Mouse (Mus musculus): ENCODE results near the gene Gtf2h4.

Gene Gtf2h4

GRCm38 (mm10) chr17:35697429-35697758 is 23.9 kb upstream of the Gtf2h4 start:
- DNase-seq (ENCODE audit: low spot score in 2 of 2) = no peak

GRCm38 (mm10) chr17:35696691-35697090 is 23.2 kb upstream of the Gtf2h4 start:
- DNase-seq (ENCODE audit: low spot score in 2 of 2) = no peak

GRCm38 (mm10) chr17:35695289-35695688 is 21.8 kb upstream of the Gtf2h4 start:
- DNase-seq (ENCODE audit: low spot score in 2 of 2) = peak in 1 of 2 experiments; percentile 20

- DNase-seq (ENCODE audit: low spot score in 2 of 2) = no peak
Measured at GRCm38 (mm10) chr17:35693906-35694305, 20.4 kb upstream of the Gtf2h4 start.

GRCm38 (mm10) chr17:35692368-35692767 is 18.8 kb upstream of the Gtf2h4 start:
- no peak for DNase-seq (ENCODE audit: low spot score in 2 of 2)

GRCm38 (mm10) chr17:35691811-35692210 is 18.3 kb upstream of the Gtf2h4 start:
- DNase-seq (ENCODE audit: low spot score in 2 of 2) = no peak

GRCm38 (mm10) chr17:35689936-35690645 is 16.6 kb upstream of the Gtf2h4 start:
- DNase-seq (ENCODE audit: low spot score in 2 of 2) = no peak

GRCm38 (mm10) chr17:35688347-35689175 is 15.0 kb upstream of the Gtf2h4 start:
- no peak for DNase-seq (ENCODE audit: low spot score in 2 of 2)

GRCm38 (mm10) chr17:35685061-35685460 is 11.5 kb upstream of the Gtf2h4 start:
- no peak for DNase-seq (ENCODE audit: low spot score in 2 of 2)

- no peak for DNase-seq (ENCODE audit: low spot score in 2 of 2)
Measured at GRCm38 (mm10) chr17:35681986-35682385, 8.4 kb upstream of the Gtf2h4 start.

- DNase-seq (ENCODE audit: low spot score in 2 of 2) = no peak
Measured at GRCm38 (mm10) chr17:35680591-35680990, 7.1 kb upstream of the Gtf2h4 start.

GRCm38 (mm10) chr17:35672527-35672926 is 1.0 kb downstream of the Gtf2h4 start:
- DNase-seq (ENCODE audit: low spot score in 2 of 2) = no peak

GRCm38 (mm10) chr17:35671846-35672245 is 1.7 kb downstream of the Gtf2h4 start:
- DNase-seq (ENCODE audit: low spot score in 2 of 2) = no peak

- DNase-seq (ENCODE audit: low spot score in 2 of 2) = no peak
Measured at GRCm38 (mm10) chr17:35669731-35670130, 3.8 kb downstream of the Gtf2h4 start.

GRCm38 (mm10) chr17:35667334-35668065 is 6.0 kb downstream of the Gtf2h4 start, which contains the start of gene Vars2:
Gene Vars2, minus strand, starts transcription at chr17:35667592.
- peak; percentile 95 to 96 for DNase-seq (ENCODE audit: low spot score in 2 of 2)

- peak in 1 of 2 experiments; percentile 34 for DNase-seq (ENCODE audit: low spot score in 2 of 2)
Measured at GRCm38 (mm10) chr17:35666851-35667256, 6.7 kb downstream of the Gtf2h4 start.

- peak; percentile 39 to 52 for DNase-seq (ENCODE audit: low spot score in 2 of 2)
Measured at GRCm38 (mm10) chr17:35665957-35666515, 7.5 kb downstream of the Gtf2h4 start.

- DNase-seq (ENCODE audit: low spot score in 2 of 2) = no peak
Measured at GRCm38 (mm10) chr17:35653086-35653485, 20.5 kb downstream of the Gtf2h4 start.

- no peak for DNase-seq (ENCODE audit: low spot score in 2 of 2)
Measured at GRCm38 (mm10) chr17:35649429-35649828, 24.1 kb downstream of the Gtf2h4 start.

- DNase-seq (ENCODE audit: low spot score in 2 of 2) = no peak
Measured at GRCm38 (mm10) chr17:35643609-35644236, 29.8 kb downstream of the Gtf2h4 start, which contains the start of gene Mucl3. Gene Mucl3, minus strand, starts transcription at chr17:35643695.

GRCm38 (mm10) chr17:35639352-35639751 is 34.2 kb downstream of the Gtf2h4 start:
- no peak for DNase-seq (ENCODE audit: low spot score in 2 of 2)

All from spleen, postnatal 36 days (tissue).